Mouse (Mus musculus) kidney, embryonic 16.5 days (tissue): Measurements from ENCODE around the gene Ccdc66. TPM values are rescaled to one million over a fixed set of nuclear protein-coding genes. Genes with fewer than 3 reads are reported as not detected.

Experiments used
- ATAC-seq: fragments of 200-750 bp; cut with Nextera tagmentation; 2 replicates; pipeline ENCODE4 v1.8.0; 2017; ENCODE audit warnings: moderate TSS enrichment; ENCODE audit not compliant: low FRiP score, low TSS enrichment
- H3K27ac ChIP-seq: fragments of 300-500 bp; sonication (generic); 2 replicates; pipeline ENCODE4 v1.5.1; 2014; ENCODE audit warnings: low read length
- H3K27me3 ChIP-seq: fragments of 300-500 bp; sonication (generic); 2 replicates; pipeline ENCODE4 v1.6.1; 2014; ENCODE audit warnings: low read length, control low read depth, mixed read lengths; ENCODE audit not compliant: insufficient read depth
- H3K36me3 ChIP-seq: fragments of 300-500 bp; sonication (generic); 2 replicates; pipeline ENCODE4 v1.6.1; 2014; ENCODE audit warnings: low read length, control low read depth, mixed read lengths; ENCODE audit not compliant: insufficient read depth
- H3K4me1 ChIP-seq: fragments of 300-500 bp; sonication (generic); 2 replicates; pipeline ENCODE4 v1.6.1; 2014; ENCODE audit warnings: low read length, control low read depth, mixed read lengths; ENCODE audit not compliant: insufficient read depth
- H3K4me2 ChIP-seq: fragments of 300-500 bp; sonication (generic); replicated peaks from 2 replicates; pipeline ENCODE4 v1.6.1; 2014; ENCODE audit warnings: low read depth, low read length
- H3K4me3 ChIP-seq: fragments of 300-500 bp; sonication (generic); 2 replicates; pipeline ENCODE4 v1.5.1; 2014; ENCODE audit warnings: mild to moderate bottlenecking, low read length
- H3K9ac ChIP-seq: fragments of 300-500 bp; sonication (generic); replicated peaks from 2 replicates; pipeline ENCODE4 v1.6.1; 2014; ENCODE audit warnings: low read length
- H3K9me3 ChIP-seq: fragments of 300-500 bp; sonication (generic); 2 replicates; pipeline ENCODE4 v1.6.1; 2016; ENCODE audit warnings: low read length, control low read depth
- WGBS: fragments of 180-500 bp; shearing (Covaris S2); extraction: QIAGEN DNeasy Blood & Tissue Kit; methylation state at CpG from one replicate; pipeline ENCODE4 v1.1.7; 2014; 5-methylcytosine and 5-hydroxymethylcytosine counted together
- polyA plus RNA-seq: library from polyadenylated mRNA; unstranded; fragments of >200 nt; fragmentation: Nextera tagmentation; extraction: Ambion mirVana; gene quantifications from 2 replicates; pipeline ENCODE4 v1.2.1, GENCODE M21; 2015

Ccdc66 gene
- 11.5 and 11.8 TPM in 2 replicates for polyA plus RNA-seq

DNA sequence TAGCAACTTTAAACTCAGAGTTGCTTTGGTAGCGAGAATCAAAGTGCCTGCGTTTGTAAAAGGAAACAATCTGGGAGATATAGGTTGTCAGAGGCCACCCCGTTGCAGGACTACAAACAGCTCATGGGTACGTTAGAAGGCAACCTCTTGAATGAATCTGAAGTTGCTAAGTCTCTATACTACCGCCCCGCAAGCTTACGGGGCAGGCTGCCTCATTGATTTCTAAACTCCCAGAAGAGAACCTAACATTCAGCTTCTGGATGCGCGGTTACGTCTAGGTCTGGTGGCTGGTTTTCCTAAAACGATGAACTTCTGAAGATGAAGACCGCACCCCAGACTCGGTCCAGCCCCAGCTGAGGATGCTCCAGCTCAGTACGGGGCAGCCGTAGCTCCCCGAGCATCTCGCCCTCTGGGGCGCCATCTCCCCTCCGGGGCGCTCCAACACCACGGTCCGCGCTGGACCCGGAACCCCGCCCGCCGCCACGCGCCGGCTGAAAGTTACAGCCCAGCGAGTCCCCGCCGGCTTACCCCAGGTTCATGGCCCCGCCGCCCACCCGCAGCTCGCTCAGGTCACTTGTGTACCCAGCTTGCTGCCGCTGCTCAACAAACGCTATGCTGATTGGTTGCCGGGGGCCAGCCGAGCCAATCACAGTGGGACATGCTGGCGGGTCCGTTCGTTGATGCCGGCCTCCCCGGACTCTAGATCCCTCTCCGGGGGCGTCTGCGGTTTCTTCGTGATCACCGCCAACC is at the start of gene Ccdc66:
Gene Ccdc66 (minus strand): TSS at position 567 of the 750 bp plus-strand sequence.
- peak within 1 kb of the TSS; percentile 78 for H3K9ac ChIP-seq
- peak within 1 kb of the TSS; percentile 54 for H3K4me2 ChIP-seq
- H3K27me3 ChIP-seq = no peaks in the 10 kb centered on the region
- H3K36me3 ChIP-seq = no peaks in the 10 kb centered on the region
- peak within 1 kb of the TSS; percentile 76 for H3K4me3 ChIP-seq
- H3K4me1 ChIP-seq = peaks cover 10% of the 10 kb centered on the region
- no peaks in the 10 kb centered on the region for H3K9me3 ChIP-seq
- under 1% methylated on average over 51 of the region's 51 CpGs for WGBS
- H3K27ac ChIP-seq = peak within 1 kb of the TSS; percentile 54
- ATAC-seq = peak; percentile 98

DNA sequence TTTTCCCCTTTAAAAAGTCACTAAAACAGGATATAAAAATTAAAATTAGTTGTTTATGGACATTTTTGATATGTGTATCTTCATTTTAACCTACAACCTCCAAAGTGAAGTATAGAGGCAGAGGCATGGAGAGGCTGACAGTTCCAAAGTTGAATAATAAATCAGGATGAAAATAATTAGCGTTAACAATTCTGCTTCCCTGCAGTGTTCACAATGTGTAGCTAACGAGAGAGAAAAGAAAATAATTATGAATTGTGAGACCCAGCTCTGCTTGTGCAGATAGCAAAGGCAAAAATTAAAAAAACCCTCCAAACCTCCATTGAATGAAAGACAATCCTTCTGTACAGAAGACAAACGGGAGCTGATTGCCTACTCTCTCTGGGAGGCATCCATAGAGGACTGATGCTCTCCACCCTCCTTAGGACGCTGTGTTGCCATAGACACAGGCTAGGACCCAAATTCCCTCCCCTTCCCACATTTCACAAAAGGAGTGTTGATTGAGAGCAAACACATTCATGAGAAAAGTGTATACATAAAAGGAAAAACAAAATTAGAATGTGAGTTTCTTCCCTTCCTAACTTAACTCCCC is 35.7 kb upstream of the Ccdc66 start:
- Histone ChIP-seq H3K27ac (no peak overlapping the region), H3K9me3 (peaks cover 9% of the 10 kb centered on the region; the same call in 1 of the 2 replicates), H3K4me3 (no peak overlapping the region), H3K4me1 (no peaks in the 10 kb centered on the region), H3K36me3 (no peaks in the 10 kb centered on the region), H3K27me3 (no peaks in the 10 kb centered on the region), H3K9ac (no peak overlapping the region), H3K4me2 (no peak overlapping the region)
- WGBS = 70% methylated on average over 4 of the region's 4 CpGs
- no peak for ATAC-seq

DNA sequence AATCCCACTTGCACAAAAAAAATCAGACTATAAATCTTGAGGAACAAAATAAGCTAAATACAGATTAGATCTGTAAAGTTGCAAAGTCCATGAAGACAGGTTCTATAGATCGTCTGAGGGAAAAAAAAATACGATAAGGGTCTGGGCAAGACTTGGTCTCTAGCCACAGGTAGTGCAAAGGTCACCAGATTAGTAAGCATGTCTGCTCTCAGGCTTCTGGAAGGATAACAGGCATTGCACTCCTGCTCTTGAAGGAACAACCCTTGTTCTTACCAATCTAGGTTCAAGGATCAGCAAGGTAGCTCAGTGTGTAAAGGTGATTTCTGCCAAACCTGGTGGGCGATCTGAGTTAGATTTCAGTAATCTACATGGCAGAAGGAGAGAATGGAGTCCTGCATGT is 28.2 kb upstream of the Ccdc66 start:
- no peak overlapping the region for H3K4me3 ChIP-seq
- 76% methylated on average over 3 of the region's 3 CpGs for WGBS
- H3K36me3 ChIP-seq = no peaks in the 10 kb centered on the region
- H3K27me3 ChIP-seq = no peaks in the 10 kb centered on the region
- peaks cover under 1% of the 10 kb centered on the region; the same call in 1 of the 2 replicates for H3K9me3 ChIP-seq
- no peak overlapping the region for H3K9ac ChIP-seq
- no peaks in the 10 kb centered on the region for H3K4me1 ChIP-seq
- H3K27ac ChIP-seq = no peak overlapping the region
- ATAC-seq = no peak
- no peak overlapping the region for H3K4me2 ChIP-seq

DNA sequence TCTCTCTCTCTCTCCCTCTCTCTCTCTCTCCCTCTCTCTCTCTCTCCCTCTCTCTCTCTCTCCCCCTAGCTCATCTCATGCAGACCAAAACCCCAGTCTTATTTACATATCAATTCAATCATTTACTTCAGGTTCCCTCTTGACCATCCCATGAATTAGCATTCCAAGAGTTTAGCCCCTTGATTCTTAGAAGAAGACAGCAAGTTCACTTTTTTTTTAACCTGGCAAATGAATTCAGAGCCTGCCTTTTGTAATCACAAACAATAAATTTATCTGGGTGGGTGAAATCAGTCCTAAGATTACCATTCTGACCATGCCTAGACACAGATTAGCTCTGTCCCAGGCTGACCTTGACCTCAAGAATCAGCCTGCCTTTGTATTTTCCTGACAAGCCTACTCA is 16.3 kb upstream of the Ccdc66 start:
- no peak overlapping the region for H3K4me2 ChIP-seq
- H3K4me3 ChIP-seq = no peak overlapping the region
- H3K9ac ChIP-seq = no peak overlapping the region
- no peaks in the 10 kb centered on the region for H3K36me3 ChIP-seq
- H3K9me3 ChIP-seq = peaks cover 13% of the 10 kb centered on the region; the same call in 1 of the 2 replicates
- no peaks in the 10 kb centered on the region for H3K4me1 ChIP-seq
- H3K27me3 ChIP-seq = no peaks in the 10 kb centered on the region
- H3K27ac ChIP-seq = no peak overlapping the region
- ATAC-seq = no peak

DNA sequence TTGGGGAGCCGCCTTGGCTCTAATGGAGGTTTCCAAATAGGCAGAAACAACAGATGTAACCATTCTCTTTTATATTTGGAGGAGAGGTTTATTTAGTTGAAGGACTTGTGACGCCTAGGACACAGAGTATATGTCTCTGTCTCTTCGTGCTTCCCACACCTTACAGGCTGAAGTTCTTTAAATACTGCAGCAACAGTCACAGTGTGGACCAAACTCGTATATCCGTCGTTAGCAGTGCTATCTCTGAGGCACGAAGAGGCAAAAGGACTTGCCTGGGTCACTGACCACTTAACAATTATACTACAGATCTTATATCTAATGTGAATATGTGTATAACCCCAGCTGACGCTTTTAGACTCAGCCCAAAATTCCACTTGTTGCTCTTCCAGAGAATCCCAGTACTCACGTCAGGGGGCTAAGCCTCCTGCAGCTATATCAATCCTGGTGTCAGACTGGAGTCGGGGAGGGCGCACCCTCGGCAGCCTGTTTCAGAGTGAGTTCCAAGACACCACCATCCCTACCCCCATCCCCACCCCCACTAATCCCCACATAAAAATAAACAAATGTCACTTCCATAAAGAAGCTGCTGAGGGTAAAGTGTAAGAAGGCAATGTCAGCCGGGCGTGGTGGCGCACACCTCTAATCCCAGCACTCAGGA is 513 bp upstream of the Ccdc66 start:
- H3K27ac ChIP-seq = no peak overlapping the region
- H3K36me3 ChIP-seq = no peaks in the 10 kb centered on the region
- peak; percentile 71 for ATAC-seq
- peak overlapping the region; percentile 78 for H3K9ac ChIP-seq
- peak overlapping the region; percentile 54 for H3K4me2 ChIP-seq
- 31% methylated on average over 15 of the region's 15 CpGs for WGBS
- no peaks in the 10 kb centered on the region for H3K27me3 ChIP-seq
- peak overlapping the region; percentile 76 for H3K4me3 ChIP-seq
- peaks cover 10% of the 10 kb centered on the region for H3K4me1 ChIP-seq
- no peaks in the 10 kb centered on the region for H3K9me3 ChIP-seq

DNA sequence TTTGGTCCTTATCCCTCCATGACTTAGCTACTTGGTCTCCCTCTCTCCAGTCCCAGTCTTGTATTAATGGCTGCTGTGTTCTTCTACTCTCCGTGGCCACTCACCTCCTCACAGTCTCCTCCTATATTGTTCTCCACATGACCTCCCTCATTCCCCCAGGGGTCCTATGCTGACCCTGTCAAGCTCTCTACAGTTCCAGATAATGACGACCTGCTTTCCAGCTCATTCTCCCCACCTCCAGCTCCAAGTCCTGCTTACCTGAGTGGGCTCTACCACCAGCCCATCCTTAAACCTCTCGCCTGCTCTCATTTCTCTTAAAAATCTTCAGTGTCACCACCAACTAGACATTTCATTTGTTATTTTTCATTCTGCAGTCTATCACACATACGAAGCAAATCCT is 7.2 kb downstream of the Ccdc66 start:
- 79% methylated on average over 4 of the region's 4 CpGs for WGBS
- Histone ChIP-seq H3K4me3 (no peak overlapping the region), H3K4me2 (no peak overlapping the region), H3K9me3 (no peaks in the 10 kb centered on the region), H3K27ac (no peak overlapping the region), H3K27me3 (no peaks in the 10 kb centered on the region), H3K9ac (no peak overlapping the region), H3K36me3 (peaks cover 19% of the 10 kb centered on the region), H3K4me1 (no peaks in the 10 kb centered on the region)
- no peak for ATAC-seq

DNA sequence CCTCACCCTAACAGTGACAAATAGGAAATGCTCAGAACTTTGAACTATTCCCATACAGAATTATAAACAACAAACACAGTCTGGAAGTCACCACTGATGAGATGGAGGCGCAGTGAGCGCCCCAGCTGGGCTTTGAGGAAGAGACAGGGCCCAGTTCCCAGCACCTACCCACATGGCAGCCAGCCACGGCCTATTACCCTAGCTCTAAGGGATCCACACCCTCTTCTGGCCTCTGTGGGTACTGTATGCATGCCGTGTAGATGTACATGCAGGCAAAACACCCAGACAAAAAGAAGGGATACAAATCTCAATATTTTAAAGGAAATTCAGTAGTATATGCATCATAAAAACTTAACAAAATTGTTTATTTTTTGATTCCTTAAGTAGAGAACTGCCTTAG is 14.7 kb downstream of the Ccdc66 start:
- ATAC-seq = no peak
- Histone ChIP-seq H3K4me3 (no peak overlapping the region), H3K4me2 (no peak overlapping the region), H3K9me3 (no peaks in the 10 kb centered on the region), H3K27ac (no peak overlapping the region), H3K27me3 (no peaks in the 10 kb centered on the region), H3K4me1 (no peaks in the 10 kb centered on the region), H3K36me3 (peaks cover 57% of the 10 kb centered on the region), H3K9ac (no peak overlapping the region)
- 95% methylated on average over 4 of the region's 4 CpGs for WGBS

DNA sequence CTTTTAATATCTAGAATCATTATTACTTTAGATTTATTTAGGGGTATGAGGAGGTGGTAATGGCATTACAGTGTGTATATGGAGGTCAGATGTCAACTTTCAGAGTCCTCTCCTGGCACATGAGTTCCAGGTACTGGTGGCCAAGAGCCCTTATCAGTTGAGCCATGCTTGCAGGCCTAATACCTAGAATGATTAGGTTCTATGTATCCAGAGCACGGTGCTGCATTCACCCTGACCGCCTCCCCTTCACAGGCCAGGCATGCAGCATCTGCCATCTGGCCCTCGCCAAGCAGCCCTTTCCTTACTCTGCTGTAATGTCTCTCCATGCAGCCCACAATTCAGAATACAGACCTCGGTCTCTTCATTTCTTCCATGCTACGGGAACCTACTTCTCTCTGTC is 16.9 kb downstream of the Ccdc66 start:
- 93% methylated on average over 5 of the region's 5 CpGs for WGBS
- no peak for ATAC-seq
- Histone ChIP-seq H3K9me3 (no peaks in the 10 kb centered on the region), H3K36me3 (peaks cover 57% of the 10 kb centered on the region), H3K9ac (no peak overlapping the region), H3K4me1 (no peaks in the 10 kb centered on the region), H3K4me3 (no peak overlapping the region), H3K27ac (no peak overlapping the region), H3K27me3 (no peaks in the 10 kb centered on the region), H3K4me2 (no peak overlapping the region)

DNA sequence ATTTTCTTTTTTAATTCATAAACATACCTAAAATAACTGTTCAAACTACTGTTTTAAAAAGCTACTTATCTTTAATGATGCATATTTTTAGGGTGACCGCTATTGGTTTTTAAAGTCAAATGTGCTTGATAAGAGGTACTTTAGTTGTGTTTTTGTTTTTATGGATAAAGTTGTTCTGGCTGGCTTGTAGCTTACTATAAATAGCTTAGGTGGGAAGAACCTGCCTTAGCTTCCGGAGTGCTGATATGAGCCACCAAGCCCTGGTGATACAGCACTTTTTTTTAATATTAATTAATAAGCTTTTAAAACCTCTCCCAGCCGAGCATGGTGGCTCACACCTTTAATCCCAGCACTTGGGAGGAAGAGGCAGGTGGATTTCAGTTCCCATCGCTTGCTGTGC is 61.3 kb downstream of the Ccdc66 start:
- Histone ChIP-seq H3K27ac (no peak overlapping the region), H3K4me3 (no peak overlapping the region), H3K36me3 (peaks cover 25% of the 10 kb centered on the region), H3K4me1 (no peaks in the 10 kb centered on the region), H3K27me3 (no peaks in the 10 kb centered on the region), H3K4me2 (no peak overlapping the region), H3K9ac (no peak overlapping the region), H3K9me3 (no peaks in the 10 kb centered on the region)
- WGBS = 91% methylated on average over 4 of the region's 4 CpGs
- ATAC-seq = no peak

DNA sequence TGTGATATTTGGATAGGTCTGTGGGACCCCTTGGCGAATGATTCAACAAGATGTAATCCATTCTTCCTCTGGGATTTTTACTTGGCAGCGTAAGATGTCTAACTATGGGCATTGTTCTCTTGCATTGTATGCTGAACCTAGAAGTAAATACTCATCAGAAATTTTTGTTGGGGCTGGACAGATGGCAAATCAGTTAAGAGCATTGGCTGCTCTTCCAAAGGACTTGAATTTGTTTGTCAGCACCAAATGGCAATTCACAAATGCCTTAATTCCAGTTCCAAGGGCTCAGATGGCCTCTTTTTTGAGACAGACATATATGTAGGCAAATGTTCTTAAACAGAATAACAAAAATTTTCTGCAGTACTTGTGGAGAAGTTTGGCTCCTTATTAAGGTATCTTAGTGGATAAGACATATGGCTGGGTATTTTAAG is 63.4 kb downstream of the Ccdc66 start:
- no peak overlapping the region for H3K9ac ChIP-seq
- WGBS = 98% methylated on average over 2 of the region's 2 CpGs
- peaks cover 28% of the 10 kb centered on the region for H3K36me3 ChIP-seq
- no peak overlapping the region for H3K4me3 ChIP-seq
- H3K4me1 ChIP-seq = no peaks in the 10 kb centered on the region
- no peaks in the 10 kb centered on the region for H3K9me3 ChIP-seq
- no peaks in the 10 kb centered on the region for H3K27me3 ChIP-seq
- no peak for ATAC-seq
- H3K4me2 ChIP-seq = no peak overlapping the region
- no peak overlapping the region for H3K27ac ChIP-seq
